ENCODE assay signal across 8 mouse cellular contexts in the genomic region with DNA sequence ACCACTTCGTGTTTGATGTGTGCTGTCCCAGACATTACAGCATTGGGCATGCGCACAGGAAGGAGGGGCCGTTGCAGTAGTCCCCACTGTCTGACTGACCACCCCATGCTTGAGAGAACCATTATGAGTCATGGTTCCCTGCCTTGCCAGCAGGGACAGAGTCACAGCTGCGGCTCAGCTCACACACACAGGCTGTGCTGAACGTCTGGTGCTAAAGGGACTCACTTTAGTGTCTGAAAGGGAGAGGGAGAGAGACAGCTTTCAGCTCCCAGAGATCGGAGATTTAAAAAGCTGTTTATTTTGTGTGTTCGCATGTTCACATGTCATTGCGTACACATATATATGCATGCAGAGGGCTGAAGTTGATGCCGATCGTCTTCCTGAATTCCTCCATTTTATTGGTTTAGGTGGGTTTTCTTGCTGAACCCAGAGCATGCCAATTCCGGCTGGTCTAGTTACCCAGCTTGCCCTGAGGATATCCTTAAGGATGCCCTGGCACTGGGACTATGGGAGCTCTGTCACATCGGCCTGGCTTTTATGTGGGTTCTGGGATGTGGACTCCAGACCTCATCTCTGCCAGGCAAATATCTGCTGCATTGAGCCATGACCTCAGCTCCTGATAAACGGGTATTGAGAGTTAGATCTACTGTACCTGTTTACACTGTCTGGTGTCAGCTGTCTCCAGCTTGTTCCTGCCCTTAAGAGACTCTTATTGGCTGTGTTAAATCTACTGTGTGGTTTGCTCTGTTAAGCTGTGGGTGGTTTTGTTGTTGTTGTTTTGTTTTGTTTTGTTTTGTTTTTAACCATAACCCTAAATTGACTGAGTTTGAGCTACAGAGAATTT. TPM values are rescaled to one million over a fixed set of nuclear protein-coding genes. Genes with fewer than 3 reads are reported as not detected.
A peak's percentile ranks its signal among the peaks of the same experiment; 100 is the strongest.
DNase-seq lines count a peak whose midpoint lies in the region; TF ChIP-seq lines count a peak whose summit lies in the region.

No protein-coding gene starts in this region.

- peaks cover 17% of the 10 kb centered on the region for H3K4me1 ChIP-seq in liver, adult 2 months (ENCODE audit: control insufficient read depth, insufficient read depth, low read length)

- H3K4me3 ChIP-seq in liver, adult 2 months (ENCODE audit: insufficient read depth, low read depth, low read length): no peak overlapping the region
- no peak overlapping the region for H3K4me3 ChIP-seq in macrophage (ENCODE audit: inconsistent target)

- DNase-seq in liver, adult 2 months (ENCODE audit: extremely low read depth, low read depth, low spot score): peak; percentile 76
- DNase-seq in liver: no peak
- peak; percentile 76 for DNase-seq in cerebellum, adult 11-12 months
- DNase-seq in gastrocnemius, postnatal 4 days (ENCODE audit: low spot score in 2 of 2): peak; percentile 33 to 79
- DNase-seq in layer of hippocampus, adult 9-11 months: peak; percentile 72
- peak; percentile 77 for DNase-seq in skeletal muscle tissue, adult 2 months (ENCODE audit: low read depth, low spot score)
- no peak for DNase-seq in spleen, adult 18-20 months

- no peaks in the 10 kb centered on the region for H3K27me3 ChIP-seq in liver, adult 2 months (ENCODE audit: control insufficient read depth, insufficient read depth, low read length)

- 66% methylated on average over 13 of the region's 13 CpGs for WGBS in liver, adult 2 months
- WGBS in macrophage (ENCODE audit: missing documents): 59% methylated on average over 13 of the region's 13 CpGs

- no peak for TF ChIP-seq CTCF in liver, adult 2 months (IDR thresholded peaks at IDR 0.05; ENCODE audit: low read depth, low read length)

- H3K27ac ChIP-seq in liver, adult 2 months (replicated peaks; ENCODE audit: insufficient read depth, low read depth, low read length): no peak overlapping the region
- H3K27ac ChIP-seq in macrophage: peak overlapping the region; percentile 42

- no peak for TF ChIP-seq POLR2A in liver, adult 2 months (IDR thresholded peaks at IDR 0.05; ENCODE audit: extremely low read depth, insufficient read depth, low read length)

- peaks cover 3% of the 10 kb centered on the region; the same call in 1 of the 2 replicates for H3K79me2 ChIP-seq in liver, adult 2 months (ENCODE audit: control insufficient read depth, insufficient read depth, low read length)
- no peaks in the 10 kb centered on the region for H3K79me2 ChIP-seq in macrophage (ENCODE audit: inconsistent target)

- H3K36me3 ChIP-seq in liver, adult 2 months (ENCODE audit: control insufficient read depth, insufficient read depth, low read length): no peaks in the 10 kb centered on the region
- no peaks in the 10 kb centered on the region for H3K36me3 ChIP-seq in macrophage (ENCODE audit: inconsistent target)

- H3K9ac ChIP-seq in liver, adult 2 months (ENCODE audit: low read depth, low read length): no peak overlapping the region

RNA-seq across cellular contexts. Expression of gene Cxcl10, which starts 20.7 kb away (rescaled TPM):
- total RNA-seq in liver, adult 2 months (2014; rRNA removed): 1.5 and 2.8 TPM in 2 replicates
- polyA plus RNA-seq in liver, adult 2 months (2012; rRNA removed): 6.7 and 13.2 TPM in 2 replicates
- total RNA-seq in gastrocnemius, postnatal 4 days (2021): 1 to 10 TPM in 1 of 2 experiments, under 1 TPM in 1; 0.76 to 1.0 TPM
- 1,000 to 10,000 TPM in 3 of 26 experiments, 100 to 1,000 TPM in 17, 10 to 100 TPM in 5, 1 to 10 TPM in 1; 7.0 to 3,051 (median 279) TPM for total RNA-seq in macrophage (2018; cell fraction: chromatin; rRNA removed)
- 1,000 to 10,000 TPM in 10 of 26 experiments, 100 to 1,000 TPM in 10, 10 to 100 TPM in 6; 23.3 to 5,353 (median 906) TPM for total RNA-seq in macrophage (2018; cell fraction: cytosol; rRNA removed)
- total RNA-seq in macrophage (2018; cell fraction: nucleus; rRNA removed): 1,000 to 10,000 TPM in 15 of 26 experiments, 100 to 1,000 TPM in 8, 10 to 100 TPM in 3; 16.9 to 3,575 (median 1,214) TPM
- 29.8 to 324 TPM (median 31.4 TPM) in 3 replicates for polyA plus RNA-seq in macrophage (2018)

RNA-seq across cellular contexts. Expression of gene Art3, which starts 37.7 kb away (rescaled TPM):
- total RNA-seq in liver, adult 2 months (2014; rRNA removed): 8.5 and 8.6 TPM in 2 replicates
- polyA plus RNA-seq in liver, adult 2 months (2012; rRNA removed): 1.7 and 1.8 TPM in 2 replicates
- 100 to 1,000 TPM; 257 to 310 TPM for total RNA-seq in gastrocnemius, postnatal 4 days (2021)
- 1 to 10 TPM in 1 of 26 experiments, not detected in 25; 1.2 TPM for total RNA-seq in macrophage (2018; cell fraction: chromatin; rRNA removed)
- under 1 TPM in 11 of 26 experiments, not detected in 15; 0.15 to 0.93 (median 0.22) TPM for total RNA-seq in macrophage (2018; cell fraction: cytosol; rRNA removed)
- total RNA-seq in macrophage (2018; cell fraction: nucleus; rRNA removed): 1 to 10 TPM in 2 of 26 experiments, under 1 TPM in 5, not detected in 19; 0.48 to 1.2 (median 0.63) TPM
- polyA plus RNA-seq in macrophage (2018): not detected in 3 replicates

RNA-seq across cellular contexts. Expression of gene Cxcl9, which starts 41.5 kb away (rescaled TPM):
- total RNA-seq in liver, adult 2 months (2014; rRNA removed): 5.3 and 11.9 TPM in 2 replicates
- polyA plus RNA-seq in liver, adult 2 months (2012; rRNA removed): 28.2 and 28.8 TPM in 2 replicates
- 1 to 10 TPM; 5.0 to 8.4 TPM for total RNA-seq in gastrocnemius, postnatal 4 days (2021)
- total RNA-seq in macrophage (2018; cell fraction: chromatin; rRNA removed): 10 to 100 TPM in 1 of 26 experiments, 1 to 10 TPM in 5, under 1 TPM in 6, not detected in 14; 0.19 to 34.4 (median 0.84) TPM
- 10 to 100 TPM in 9 of 26 experiments, 1 to 10 TPM in 5, under 1 TPM in 12; 0.06 to 36.4 (median 6.7) TPM for total RNA-seq in macrophage (2018; cell fraction: cytosol; rRNA removed)
- total RNA-seq in macrophage (2018; cell fraction: nucleus; rRNA removed): 10 to 100 TPM in 2 of 26 experiments, 1 to 10 TPM in 16, under 1 TPM in 5, not detected in 3; 0.48 to 17.2 (median 2.5) TPM
- 0.69 to 2.3 TPM (median 1.8 TPM) in 3 replicates for polyA plus RNA-seq in macrophage (2018)

RNA-seq across cellular contexts. Expression of gene Sdad1, which starts 59.1 kb away (rescaled TPM):
- 5.6 and 5.7 TPM in 2 replicates for total RNA-seq in liver, adult 2 months (2014; rRNA removed)
- polyA plus RNA-seq in liver, adult 2 months (2012; rRNA removed): 3.8 and 6.3 TPM in 2 replicates
- 10 to 100 TPM; 25.5 to 28.4 TPM for total RNA-seq in gastrocnemius, postnatal 4 days (2021)
- 10 to 100 TPM; 17.3 to 77.5 (median 42.9) TPM for total RNA-seq in macrophage (2018; cell fraction: chromatin; rRNA removed)
- total RNA-seq in macrophage (2018; cell fraction: cytosol; rRNA removed): 10 to 100 TPM in 2 of 26 experiments, 1 to 10 TPM in 24; 5.9 to 10.4 (median 8.1) TPM
- 10 to 100 TPM in 25 of 26 experiments, 1 to 10 TPM in 1; 8.7 to 43.9 (median 17.9) TPM for total RNA-seq in macrophage (2018; cell fraction: nucleus; rRNA removed)
- 7.9 to 11.2 TPM (median 8.9 TPM) in 3 replicates for polyA plus RNA-seq in macrophage (2018)

Comparison
In these comparisons a context has a peak if more than half of its experiments do, and no peak if none do; other contexts are left out.
1. DNase-seq: peak in liver, adult 2 months (single experiment), cerebellum, adult 11-12 months (single experiment), gastrocnemius, postnatal 4 days (2 of 2), layer of hippocampus, adult 9-11 months (single experiment) and skeletal muscle tissue, adult 2 months (single experiment); none in liver (single experiment) and spleen, adult 18-20 months (0 of 2).
2. RNA of gene Art3, which starts 37.7 kb away (total RNA-seq): 257 to 310 TPM in gastrocnemius, postnatal 4 days; 8.5 to 8.6 TPM in liver, adult 2 months; every median in the first group is over 10 times any median in the second.